Mouse (Mus musculus) kidney, adult 11 months (tissue): Measurements from ENCODE around the gene Ube2d1.

Experiments
- DNase-seq: peaks from one replicate; pipeline ENCODE4 v3.0.0; 2022

The Ube2d1 gene

GRCm38 (mm10) chr10:71218228-71218892 is 66.7 kb downstream of the Ube2d1 start:
- peak; percentile 60 for DNase-seq

GRCm38 (mm10) chr10:71215996-71216395 is 69.1 kb downstream of the Ube2d1 start:
- no peak for DNase-seq
